Mouse (Mus musculus) heart, embryonic 11.5 days (tissue): ENCODE results near the gene Dtymk. TPM values are rescaled to one million over a fixed set of nuclear protein-coding genes. Genes with fewer than 3 reads are reported as not detected.
A peak's percentile ranks its signal among the peaks of the same experiment; 100 is the strongest.
"Not testable (repeated sequence)": the region's sequence is repeated elsewhere in the genome, so short reads cannot be mapped to it uniquely, and the experiment has no call there.

Source experiments
- ATAC-seq: fragments of 200-750 bp; cut with Nextera tagmentation; replicated peaks from 2 replicates; pipeline ENCODE4 v1.8.0; 2017; ENCODE audit warnings: moderate library complexity; ENCODE audit not compliant: insufficient number of reproducible peaks, low FRiP score, low TSS enrichment
- H3K27ac ChIP-seq: fragments of 300-500 bp; sonication (generic); 2 replicates; pipeline ENCODE4 v1.5.1; 2014; ENCODE audit warnings: mild to moderate bottlenecking, low read depth, low read length
- H3K27me3 ChIP-seq: fragments of 300-500 bp; sonication (generic); 2 replicates; pipeline ENCODE4 v1.6.1; 2014; ENCODE audit warnings: mild to moderate bottlenecking, low read length, mixed read lengths; ENCODE audit not compliant: control insufficient read depth, insufficient read depth
- H3K36me3 ChIP-seq: fragments of 300-500 bp; sonication (generic); 2 replicates; pipeline ENCODE4 v1.6.1; 2014; ENCODE audit warnings: mild to moderate bottlenecking, low read length, moderate library complexity, mixed read lengths; ENCODE audit not compliant: control insufficient read depth, insufficient read depth
- H3K4me1 ChIP-seq: fragments of 300-500 bp; sonication (generic); 2 replicates; pipeline ENCODE4 v1.6.1; 2014; ENCODE audit warnings: low read length; ENCODE audit not compliant: control insufficient read depth, insufficient read depth
- H3K4me2 ChIP-seq: fragments of 300-500 bp; sonication (generic); 2 replicates; pipeline ENCODE4 v1.6.1; 2014; ENCODE audit warnings: mild to moderate bottlenecking, moderate library complexity
- H3K4me3 ChIP-seq: fragments of 300-500 bp; sonication (generic); 2 replicates; pipeline ENCODE4 v1.5.1; 2014; ENCODE audit warnings: low read depth, low read length
- H3K9ac ChIP-seq: fragments of 300-500 bp; sonication (generic); 2 replicates; pipeline ENCODE4 v1.6.1; 2014; ENCODE audit warnings: mild to moderate bottlenecking, low read depth, low read length, moderate library complexity
- H3K9me3 ChIP-seq: fragments of 300-500 bp; sonication (generic); replicated peaks from 2 replicates; pipeline ENCODE4 v1.6.1; 2016; ENCODE audit warnings: low read length; ENCODE audit not compliant: control insufficient read depth
- WGBS: fragments of 180-500 bp; shearing (Covaris S2); extraction: QIAGEN DNeasy Blood & Tissue Kit; methylation state at CpG from one replicate; pipeline ENCODE4 v1.1.7; 2014; ENCODE audit not compliant: insufficient replicate concordance; 5-methylcytosine and 5-hydroxymethylcytosine counted together
- polyA plus RNA-seq: library from polyadenylated mRNA; unstranded; fragments of >200 nt; fragmentation: Nextera tagmentation; extraction: Ambion mirVana; gene quantifications from 2 replicates; pipeline ENCODE4 v1.2.1, GENCODE M21; 2014

Gene Dtymk
- polyA plus RNA-seq, 1 experiment from 2014 or later = 201 TPM

GRCm38 (mm10) chr1:93763531-93763930, 38.2 kb downstream of the Dtymk start:
- H3K27me3 ChIP-seq, H3K9me3 ChIP-seq, H3K4me1 ChIP-seq, ATAC-seq, H3K36me3 ChIP-seq, H3K4me3 ChIP-seq, H3K9ac ChIP-seq, H3K27ac ChIP-seq, H3K4me2 ChIP-seq: not testable (repeated sequence)
- 82% methylated on average over 3 of the region's 3 CpGs for WGBS

- Histone ChIP-seq H3K4me3 (no peak overlapping the region), H3K9me3 (no peaks in the 10 kb centered on the region), H3K4me2 (no peak overlapping the region), H3K36me3 (no peaks in the 10 kb centered on the region), H3K4me1 (peaks cover 3% of the 10 kb centered on the region; the same call in 1 of the 2 replicates), H3K27ac (no peak overlapping the region), H3K27me3 (no peaks in the 10 kb centered on the region), H3K9ac (no peak overlapping the region)
- WGBS = 90% methylated on average over 1 of the region's 1 CpGs
- no peak for ATAC-seq
Observed at GRCm38 (mm10) chr1:93760076-93760475, 41.7 kb downstream of the Dtymk start.

GRCm38 (mm10) chr1:93756154-93756553, 45.6 kb downstream of the Dtymk start:
- H3K36me3 ChIP-seq = no peaks in the 10 kb centered on the region
- no peak for ATAC-seq
- H3K4me3 ChIP-seq = peak overlapping the region; percentile 78
- no peak overlapping the region for H3K9ac ChIP-seq
- no peaks in the 10 kb centered on the region for H3K27me3 ChIP-seq
- no peak overlapping the region for H3K27ac ChIP-seq
- peaks cover 7% of the 10 kb centered on the region for H3K4me1 ChIP-seq
- H3K9me3 ChIP-seq = no peaks in the 10 kb centered on the region
- peak overlapping the region; percentile 77; the same call in 1 of the 2 replicates for H3K4me2 ChIP-seq

- no peak overlapping the region for H3K27ac ChIP-seq
- H3K4me2 ChIP-seq = peak overlapping the region; percentile 77
- WGBS = 30% methylated on average over 7 of the region's 7 CpGs
- H3K36me3 ChIP-seq = no peaks in the 10 kb centered on the region
- no peaks in the 10 kb centered on the region for H3K9me3 ChIP-seq
- peak overlapping the region; percentile 78 for H3K4me3 ChIP-seq
- H3K9ac ChIP-seq = peak overlapping the region; percentile 88
- ATAC-seq = no peak
- H3K4me1 ChIP-seq = peaks cover 7% of the 10 kb centered on the region
- no peaks in the 10 kb centered on the region for H3K27me3 ChIP-seq
Observed at GRCm38 (mm10) chr1:93755618-93756017, 46.1 kb downstream of the Dtymk start.

GRCm38 (mm10) chr1:93755291-93755610, 46.5 kb downstream of the Dtymk start:
- Histone ChIP-seq H3K4me2 (peak overlapping the region; percentile 77), H3K36me3 (peaks cover 4% of the 10 kb centered on the region), H3K9ac (peak overlapping the region; percentile 88), H3K27me3 (no peaks in the 10 kb centered on the region), H3K4me3 (peak overlapping the region; percentile 78), H3K9me3 (no peaks in the 10 kb centered on the region), H3K27ac (peak overlapping the region; percentile 88), H3K4me1 (peaks cover 7% of the 10 kb centered on the region)
- WGBS = under 1% methylated on average over 13 of the region's 13 CpGs
- ATAC-seq = no peak

GRCm38 (mm10) chr1:93754573-93755290, 47.0 kb downstream of the Dtymk start, which contains the start of gene Thap4:
TSS of gene Thap4 (minus strand) at chr1:93754864.
- peak; percentile 91 for ATAC-seq
- Histone ChIP-seq H3K4me1 (peaks cover 7% of the 10 kb centered on the region), H3K9ac (peak within 1 kb of the TSS; percentile 88), H3K4me2 (peak within 1 kb of the TSS; percentile 77), H3K4me3 (peak within 1 kb of the TSS; percentile 78), H3K9me3 (no peaks in the 10 kb centered on the region), H3K27me3 (no peaks in the 10 kb centered on the region), H3K27ac (peak within 1 kb of the TSS; percentile 88), H3K36me3 (peaks cover 9% of the 10 kb centered on the region)
- 0% methylated on average over 83 of the region's 121 CpGs for WGBS

- H3K9ac ChIP-seq = peak overlapping the region; percentile 88
- peaks cover 14% of the 10 kb centered on the region for H3K36me3 ChIP-seq
- peak overlapping the region; percentile 77 for H3K4me2 ChIP-seq
- no peaks in the 10 kb centered on the region for H3K27me3 ChIP-seq
- peak overlapping the region; percentile 78 for H3K4me3 ChIP-seq
- H3K27ac ChIP-seq = peak overlapping the region; percentile 88
- peaks cover 7% of the 10 kb centered on the region for H3K4me1 ChIP-seq
- H3K9me3 ChIP-seq = no peaks in the 10 kb centered on the region
- under 1% methylated on average over 53 of the region's 59 CpGs for WGBS
- peak; percentile 17 for ATAC-seq
Observed at GRCm38 (mm10) chr1:93753911-93754572, 47.7 kb downstream of the Dtymk start.

- H3K4me3 ChIP-seq = no peak within 1 kb of the TSS
- peaks cover 7% of the 10 kb centered on the region for H3K4me1 ChIP-seq
- peaks cover 14% of the 10 kb centered on the region for H3K36me3 ChIP-seq
- H3K27me3 ChIP-seq = no peaks in the 10 kb centered on the region
- no peaks in the 10 kb centered on the region for H3K9me3 ChIP-seq
- H3K4me2 ChIP-seq = no peak within 1 kb of the TSS
- H3K27ac ChIP-seq = no peak within 1 kb of the TSS
- WGBS = 81% methylated on average over 6 of the region's 6 CpGs
- no peak within 1 kb of the TSS for H3K9ac ChIP-seq
- ATAC-seq = no peak
Observed at GRCm38 (mm10) chr1:93751290-93751689, 50.4 kb downstream of the Dtymk start, which contains the start of gene Atg4b. TSS of gene Atg4b (plus strand) at chr1:93751500.
